Mouse (Mus musculus) megakaryocyte, embryonic 14.5 days (primary cell): ENCODE measurements around the gene Hnrnpr.

ENCODE experiments used
- FLI1 ChIP-seq: IDR thresholded peaks from 2 replicates; pipeline ENCODE4 v1.6.1; 2012; ENCODE audit warnings: low read length, inconsistent platforms, mixed read lengths
- GATA1 ChIP-seq: IDR thresholded peaks from 3 replicates; pipeline ENCODE4 v1.6.1; 2012; ENCODE audit warnings: mixed read lengths, low read length, inconsistent platforms, borderline replicate concordance

DNA sequence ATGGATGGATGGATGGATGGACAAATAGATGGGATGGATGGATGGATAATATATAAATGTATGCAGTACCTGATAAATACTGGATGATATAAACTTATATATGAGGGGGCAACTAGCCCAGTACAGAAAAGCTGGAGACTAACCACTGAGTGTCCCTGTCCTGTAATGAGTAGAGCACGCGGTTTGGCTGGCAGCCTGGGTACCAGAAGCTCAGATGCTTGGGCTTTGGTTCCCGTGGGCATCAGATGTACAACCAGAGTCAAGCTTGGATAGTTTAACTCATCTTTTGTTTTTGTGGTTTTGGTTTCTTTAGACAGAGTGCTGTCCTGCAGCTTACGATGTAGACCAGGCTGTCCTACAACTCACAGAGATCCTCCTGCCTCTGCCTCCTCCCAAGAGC is 47.2 kb upstream of the Hnrnpr start:
- no peak for TF ChIP-seq GATA1
- TF ChIP-seq FLI1 = no peak
